Mouse (Mus musculus) hematopoietic stem cell, adult 5-6 weeks (primary cell): ENCODE data around the gene Tmem223. TPM values are rescaled to one million over a fixed set of nuclear protein-coding genes. Genes with fewer than 3 reads are reported as not detected.

ENCODE experiments used
- total RNA-seq: library from RNA; stranded (forward); fragments of 172-1452, 232-1000 nt; gene quantifications from 2 replicates; pipeline ENCODE4 v1.2.3, GENCODE M21; 2017

The Tmem223 gene
- total RNA-seq, 1 experiment from 2014 or later = 22.0 TPM

Other genes starting within 250 kb of the Tmem223 start
- gene Slc22a8, start 179.7 kb upstream of the Tmem223 start, total RNA-seq = 0.31 TPM in 1 of 2 replicates, not detected in the other
- not detected in 2 replicates for gene Slc22a6, start 153.0 kb upstream of the Tmem223 start, total RNA-seq
- not detected in 2 replicates for gene Chrm1, start 107.2 kb upstream of the Tmem223 start, total RNA-seq
- gene Slc3a2, start 47.6 kb upstream of the Tmem223 start, total RNA-seq = 88.1 and 113 TPM in 2 replicates
- gene Wdr74, start 35.2 kb upstream of the Tmem223 start, total RNA-seq = 58.5 and 90.9 TPM in 2 replicates
- not detected in 2 replicates for gene 1700092M07Rik, start 30.3 kb upstream of the Tmem223 start, total RNA-seq
- 90.9 and 120 TPM in 2 replicates for gene Stx5a, start 29.6 kb upstream of the Tmem223 start, total RNA-seq
- gene Nxf1, start 13.9 kb upstream of the Tmem223 start, total RNA-seq = 87.8 and 104 TPM in 2 replicates
- gene Tmem179b, start 3.5 kb downstream of the Tmem223 start, total RNA-seq = 35.0 and 65.5 TPM in 2 replicates
- 12.3 and 15.6 TPM in 2 replicates for gene Taf6l, start 15.4 kb downstream of the Tmem223 start, total RNA-seq
- 58.9 and 69.7 TPM in 2 replicates for gene Polr2g, start 27.6 kb downstream of the Tmem223 start, total RNA-seq
- 1.1 and 3.7 TPM in 2 replicates for gene Zbtb3, start 31.6 kb downstream of the Tmem223 start, total RNA-seq
- gene Ttc9c, start 48.3 kb downstream of the Tmem223 start, total RNA-seq = 61.0 and 83.7 TPM in 2 replicates
- gene Hnrnpul2, start 49.0 kb downstream of the Tmem223 start, total RNA-seq = 67.9 and 104 TPM in 2 replicates
- gene AC129217.1, start 58.8 kb downstream of the Tmem223 start, total RNA-seq = not detected in 2 replicates
- gene Bscl2, start 66.5 kb downstream of the Tmem223 start, total RNA-seq = 49.6 and 52.7 TPM in 2 replicates
- gene Gng3, start 68.2 kb downstream of the Tmem223 start, total RNA-seq = 0.38 TPM in 1 of 2 replicates, not detected in the other
- not detected in 2 replicates for gene Lrrn4cl, start 79.8 kb downstream of the Tmem223 start, total RNA-seq
- gene Ubxn1, start 100.5 kb downstream of the Tmem223 start, total RNA-seq = 174 and 180 TPM in 2 replicates
- 117 and 118 TPM in 2 replicates for gene Uqcc3, start 109.9 kb downstream of the Tmem223 start, total RNA-seq
- 5.8 and 26.3 TPM in 2 replicates for gene Lbhd1, start 112.7 kb downstream of the Tmem223 start, total RNA-seq
- not detected in 2 replicates for gene Gm49403, start 112.9 kb downstream of the Tmem223 start, total RNA-seq
- 43.8 and 69.3 TPM in 2 replicates for gene 1810009A15Rik, start 117.9 kb downstream of the Tmem223 start, total RNA-seq
- not detected in 2 replicates for gene Gm49416, start 117.9 kb downstream of the Tmem223 start, total RNA-seq
- 10.9 and 13.2 TPM in 2 replicates for gene Ints5, start 122.0 kb downstream of the Tmem223 start, total RNA-seq
- gene Ganab, start 127.1 kb downstream of the Tmem223 start, total RNA-seq = 70.1 and 70.6 TPM in 2 replicates
- 17.2 and 26.8 TPM in 2 replicates for gene B3gat3, start 149.4 kb downstream of the Tmem223 start, total RNA-seq
- gene Rom1, start 158.4 kb downstream of the Tmem223 start, total RNA-seq = 2.1 and 3.1 TPM in 2 replicates
- gene Eml3, start 158.6 kb downstream of the Tmem223 start, total RNA-seq = 25.4 and 27.2 TPM in 2 replicates
- 148 and 167 TPM in 2 replicates for gene Mta2, start 170.9 kb downstream of the Tmem223 start, total RNA-seq
- 23.2 and 25.3 TPM in 2 replicates for gene Tut1, start 182.9 kb downstream of the Tmem223 start, total RNA-seq
- gene Eef1g, start 196.0 kb downstream of the Tmem223 start, total RNA-seq = 700 and 731 TPM in 2 replicates
- gene Ahnak, start 218.3 kb downstream of the Tmem223 start, total RNA-seq = 28.0 and 41.8 TPM in 2 replicates